Mouse (Mus musculus) adrenal gland, postnatal 4 days (tissue): Measurements from ENCODE around the gene 5031439G07Rik. TPM values are rescaled to one million over a fixed set of nuclear protein-coding genes. Genes with fewer than 3 reads are reported as not detected.
A peak's percentile ranks its signal among the peaks of the same experiment; 100 is the strongest.
"Not testable (repeated sequence)": the region's sequence is repeated elsewhere in the genome, so short reads cannot be mapped to it uniquely, and the experiment has no call there.

Experiments
- DNase-seq, 2 experiments: peaks; one replicate each; pipeline ENCODE4 v3.0.0; 2021 to 2022; ENCODE audit warnings: low spot score in 2 of 2, mixed read lengths in 2 of 2
- long read RNA-seq, 2 experiments: library from polyadenylated mRNA; stranded (forward); transcript quantifications; one replicate each; pipeline ENCODE4 v2.0.0; 2021
- total RNA-seq, 2 experiments: library from RNA; stranded (reverse); gene quantifications; 2 replicates each; pipeline ENCODE4 v1.2.3; 2021

Gene 5031439G07Rik
- total RNA-seq: 10 to 100 TPM; 40.4 to 44.4 TPM
- long read RNA-seq, experiment 1, full-length matches to known transcripts: 40 of 58 reads
- long read RNA-seq, experiment 1, partial matches to known transcripts: 10 of 58 reads
- long read RNA-seq, experiment 1, other reads (novel, unspliced or antisense): 8 of 58 reads
- long read RNA-seq, experiment 2, full-length matches to known transcripts: 63 of 81 reads
- long read RNA-seq, experiment 2, partial matches to known transcripts: 7 of 81 reads
- long read RNA-seq, experiment 2, other reads (novel, unspliced or antisense): 11 of 81 reads

DNA sequence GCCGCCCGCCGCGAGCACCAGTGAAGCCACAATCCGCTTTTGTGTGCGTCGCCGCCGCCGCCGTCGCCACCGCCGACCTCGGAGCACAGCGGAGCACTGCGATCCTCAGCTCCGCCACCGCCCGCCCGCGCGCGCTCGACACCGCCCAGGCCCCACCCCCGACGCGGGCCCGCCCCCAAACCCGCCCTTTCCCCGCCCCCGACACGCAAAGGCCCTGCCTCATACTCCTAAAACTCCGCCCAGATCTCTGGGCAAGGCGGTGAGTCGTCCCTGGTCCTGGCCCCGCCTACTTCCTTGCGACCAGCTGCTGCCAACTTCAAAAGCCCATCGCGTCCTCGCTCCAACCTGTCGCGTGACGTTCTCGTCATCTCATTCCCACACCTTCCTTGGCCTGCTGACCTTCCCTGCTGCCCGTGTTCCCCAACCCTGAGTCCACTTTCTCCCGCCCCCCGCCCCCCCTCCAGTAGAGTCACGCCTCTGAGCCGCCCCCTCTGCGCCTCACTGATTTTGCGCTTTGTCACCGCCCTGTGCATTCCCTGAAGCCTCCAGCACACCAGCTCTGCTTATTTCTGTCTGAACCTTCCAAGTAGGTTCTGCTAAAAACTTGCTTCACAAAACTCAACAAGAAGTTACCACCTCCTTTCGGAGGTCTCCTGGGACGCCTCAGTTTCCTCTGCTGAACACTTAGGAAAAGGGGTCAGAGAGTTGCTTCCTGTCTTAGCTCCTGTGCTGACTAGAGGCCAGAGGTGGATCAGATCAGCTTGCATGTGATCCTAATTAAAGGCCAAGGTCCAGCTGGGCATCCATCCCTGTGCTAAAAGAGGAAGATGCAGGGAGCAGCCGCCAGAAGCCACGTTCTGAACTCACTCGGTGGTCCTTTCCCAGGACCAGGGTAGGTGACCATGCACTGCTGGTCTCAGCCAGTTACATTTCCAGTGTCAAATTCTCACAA is at the start of gene 5031439G07Rik:
TSS of gene 5031439G07Rik (minus strand) at position 678 of the 952 bp plus-strand sequence.
- DNase-seq: peak; percentile 74 to 78

DNA sequence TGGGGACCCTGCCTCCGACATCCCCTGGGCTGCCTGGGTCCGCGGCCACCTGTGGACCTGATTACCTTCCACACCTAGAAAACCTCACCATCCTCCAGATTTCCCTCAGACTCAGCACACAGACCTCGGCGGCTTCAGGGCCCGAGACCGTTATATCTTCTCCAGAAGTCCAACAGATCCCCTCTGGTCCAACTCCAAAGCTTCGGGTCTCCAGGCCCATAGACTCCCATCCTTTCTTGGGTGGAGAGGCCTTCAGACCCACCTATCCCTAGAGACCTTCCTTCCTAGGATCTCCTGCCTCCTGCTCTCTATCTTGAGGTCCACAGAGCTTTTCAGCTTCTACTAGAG is 49.0 kb upstream of the 5031439G07Rik start:
- DNase-seq: no peak

DNA sequence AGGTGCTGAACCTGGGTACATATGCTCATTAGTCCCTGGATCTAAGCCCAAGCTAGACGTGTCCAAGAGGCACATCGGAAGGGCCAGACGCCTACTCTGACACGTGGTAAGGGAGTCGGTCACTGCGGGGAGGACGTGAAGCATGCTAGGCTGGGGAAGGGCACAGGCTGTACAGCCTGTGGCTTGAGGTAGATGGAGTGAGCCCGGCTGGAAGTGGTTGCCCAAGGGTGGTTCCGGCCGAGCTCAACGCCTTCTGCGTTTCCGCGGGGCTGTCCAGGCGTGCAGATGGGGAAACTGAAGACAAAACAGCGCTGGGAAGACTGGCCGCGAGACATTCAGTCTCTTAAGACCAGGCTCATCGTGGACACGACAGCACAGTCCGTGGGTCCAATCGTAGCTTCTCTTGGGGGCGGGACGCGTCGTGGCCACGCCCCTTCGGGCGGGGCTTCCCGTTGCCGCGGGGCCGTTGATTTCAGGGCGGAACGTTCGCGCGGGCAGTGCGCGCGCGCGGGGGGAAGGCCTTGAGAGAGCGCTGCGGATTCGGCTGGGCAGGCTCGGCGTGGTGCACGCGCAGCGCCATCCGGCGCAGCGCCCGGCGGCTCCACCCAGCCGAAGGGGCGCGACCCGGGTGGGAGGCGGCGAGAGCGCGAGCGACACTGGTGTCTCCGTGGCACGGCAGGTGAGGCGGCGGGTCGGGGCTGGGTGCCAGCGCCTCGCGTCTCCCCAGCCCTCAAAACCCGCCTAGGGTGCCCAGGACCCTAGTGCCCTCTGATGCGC is 48.4 kb upstream of the 5031439G07Rik start:
- peak; percentile 96 for DNase-seq

DNA sequence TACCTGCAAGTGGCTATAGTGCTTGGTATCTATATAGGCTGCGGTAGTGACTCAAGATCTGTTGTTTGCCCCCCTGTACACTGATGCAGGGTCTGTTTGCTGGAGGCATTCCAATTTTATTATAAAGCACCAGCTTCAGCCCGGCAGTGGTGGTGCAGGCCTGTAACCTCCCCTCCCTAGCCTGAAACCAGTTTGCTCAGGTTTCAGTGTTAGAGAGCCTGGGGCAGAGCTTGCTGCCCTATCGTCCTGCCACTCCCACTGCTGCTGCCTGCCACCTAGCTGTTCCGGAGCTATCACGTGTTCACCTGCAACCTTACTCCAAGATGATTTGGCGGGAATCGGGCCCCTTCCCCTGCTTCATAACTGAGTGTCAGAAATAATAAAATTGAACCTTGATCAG is 45.6 kb upstream of the 5031439G07Rik start:
- not testable (repeated sequence) for DNase-seq

DNA sequence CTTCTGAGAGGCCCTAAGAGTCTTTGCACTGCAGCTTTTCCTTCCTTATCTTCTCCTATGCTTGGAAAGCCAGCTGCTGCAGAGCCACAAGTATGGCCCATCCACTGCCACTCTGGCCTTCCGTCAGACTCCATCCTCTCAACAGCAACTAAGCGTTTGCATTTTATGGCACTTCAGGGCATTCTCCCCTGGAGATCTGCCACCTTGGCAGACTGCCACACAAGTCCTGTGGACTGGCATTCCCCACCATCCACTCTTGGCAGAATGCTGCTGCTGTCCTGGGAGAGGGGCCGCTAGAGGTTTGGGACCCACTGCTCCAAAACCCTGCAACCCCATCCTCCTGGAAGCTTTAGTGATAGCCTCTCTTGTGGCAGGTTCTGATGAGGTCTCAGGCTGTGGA is 43.5 kb upstream of the 5031439G07Rik start:
- no peak for DNase-seq

DNA sequence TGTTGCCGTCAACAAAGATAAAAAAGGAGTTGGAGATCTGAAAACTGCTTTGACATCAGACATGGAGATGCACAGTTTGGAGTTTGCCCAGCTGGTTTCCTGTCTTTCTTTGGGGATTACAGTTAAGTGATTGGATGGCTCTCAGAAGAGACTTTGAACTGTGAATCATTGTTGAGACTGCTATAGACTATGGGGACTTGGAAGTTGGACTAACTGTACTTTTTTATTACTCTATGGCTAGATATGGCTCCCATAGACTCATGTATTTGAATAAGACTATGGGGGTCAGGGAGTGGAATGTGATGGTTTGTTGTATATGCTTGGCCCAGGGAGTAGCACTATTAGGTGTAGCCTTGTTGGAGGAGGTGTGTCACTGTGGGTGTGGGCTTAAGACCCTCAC is 42.3 kb upstream of the 5031439G07Rik start:
- DNase-seq: not testable (repeated sequence)

DNA sequence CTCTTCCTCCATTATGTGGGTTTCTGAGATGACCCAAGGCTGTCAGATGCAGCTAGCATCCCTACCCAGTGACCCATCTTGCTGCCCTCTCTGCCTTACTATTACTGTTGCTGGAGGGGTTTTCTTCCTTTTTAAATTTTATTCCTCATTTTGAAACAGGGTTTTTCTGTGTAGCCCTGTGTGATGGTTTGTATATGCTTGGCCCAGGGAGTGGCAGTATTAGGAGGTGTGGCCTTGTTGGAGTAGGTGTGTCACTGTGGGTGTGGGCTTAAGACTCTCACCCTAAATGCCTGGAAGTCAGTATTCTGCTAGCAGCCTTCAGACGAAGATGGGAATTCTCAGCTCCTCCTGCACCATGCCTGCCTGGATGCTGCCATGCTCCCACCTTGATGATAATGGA is 40.3 kb upstream of the 5031439G07Rik start, which contains the start of gene Fam118a:
TSS of gene Fam118a (plus strand) at position 301 of the 400 bp plus-strand sequence.
- DNase-seq: not testable (repeated sequence)

DNA sequence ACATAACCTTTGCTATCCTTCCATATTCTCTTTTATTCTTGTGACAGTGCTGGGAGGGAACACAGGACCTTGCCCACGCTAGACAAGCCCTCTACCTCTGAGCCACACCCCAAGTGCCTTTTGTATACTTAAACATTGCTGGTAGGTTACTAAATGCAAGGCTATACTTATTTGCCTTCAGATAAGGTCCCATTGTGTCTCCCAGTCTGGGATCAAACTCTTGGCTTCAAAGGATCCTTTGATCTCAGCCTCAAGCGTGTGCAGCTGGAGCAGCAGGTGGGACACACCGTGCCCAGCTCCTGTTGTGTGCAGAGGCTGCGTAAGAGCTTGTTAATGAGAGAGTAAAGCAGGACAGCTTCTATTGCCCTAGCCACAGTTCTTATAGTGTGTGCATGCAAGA is 39.4 kb upstream of the 5031439G07Rik start:
- DNase-seq: no peak

DNA sequence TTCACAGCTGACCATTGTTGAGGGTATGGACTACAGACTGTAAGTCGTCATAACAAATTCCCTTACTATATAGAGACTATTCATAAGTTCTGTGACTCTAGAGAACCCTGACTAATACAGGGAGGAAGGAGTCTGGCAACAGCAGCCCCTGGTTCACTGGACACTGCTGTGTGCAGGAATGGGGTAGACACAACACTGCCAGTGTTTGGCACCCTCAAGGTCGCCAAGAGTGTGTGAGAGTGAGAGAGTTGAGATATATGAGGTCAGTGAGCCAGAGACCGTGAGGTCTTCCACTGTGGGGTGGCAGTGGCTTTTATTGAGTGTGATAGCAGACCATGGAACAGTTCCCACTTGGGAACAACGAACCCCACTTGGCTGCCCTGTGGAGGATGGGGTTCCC is 37.8 kb upstream of the 5031439G07Rik start:
- DNase-seq: no peak

DNA sequence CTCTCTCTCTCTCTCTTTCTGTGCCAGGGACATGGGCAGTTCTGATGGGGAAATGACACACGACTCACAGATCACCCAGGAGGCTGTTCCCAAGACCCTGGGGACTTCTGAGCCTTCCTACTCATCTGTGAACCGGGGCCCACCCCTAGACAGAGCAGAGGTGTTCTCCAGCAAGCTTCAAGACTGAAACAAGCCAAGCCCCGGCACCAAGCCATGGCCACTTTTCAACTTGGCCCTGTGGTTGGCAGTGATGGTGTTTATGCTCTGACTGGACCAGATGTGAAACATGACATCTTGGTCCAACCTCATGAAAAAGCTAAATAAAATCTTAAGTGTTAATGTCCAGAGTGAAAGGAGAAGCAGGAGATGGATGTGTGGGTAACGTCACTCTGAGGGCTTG is 33.9 kb upstream of the 5031439G07Rik start:
- no peak for DNase-seq

DNA sequence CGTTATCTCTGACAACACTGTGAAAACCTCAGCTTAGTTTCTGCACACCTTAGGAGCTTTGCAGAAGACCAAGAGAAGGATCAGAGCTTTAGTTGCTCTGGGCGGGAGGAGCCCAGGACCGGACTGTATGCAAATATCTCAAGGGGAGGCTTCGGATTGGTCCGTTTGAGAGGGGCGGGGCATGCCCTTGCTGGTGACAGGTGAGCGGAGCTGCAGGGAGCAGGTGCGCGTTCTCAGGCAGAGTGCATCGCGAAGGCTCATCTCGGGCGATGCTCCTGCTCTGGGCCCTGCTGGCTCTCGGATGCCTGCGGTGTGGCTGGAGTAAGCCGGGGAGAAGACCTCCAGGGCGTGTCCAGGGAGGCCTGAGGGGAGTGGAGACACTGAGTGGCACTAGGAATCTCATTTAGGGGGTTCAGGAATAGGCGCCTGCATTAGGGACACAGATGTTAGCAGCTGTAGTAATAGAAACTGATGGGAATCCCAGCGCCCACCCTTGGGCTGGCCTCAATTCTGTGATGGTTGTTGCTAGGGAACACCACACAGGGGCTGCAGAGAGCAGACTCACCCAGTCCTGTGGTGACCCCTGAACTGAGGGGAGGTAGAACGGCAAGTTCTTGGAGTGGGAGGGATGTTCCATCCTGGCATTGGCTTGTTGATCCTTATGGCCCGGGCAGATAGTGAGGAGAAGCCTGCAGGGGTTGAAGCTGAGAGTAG is 28.8 kb upstream of the 5031439G07Rik start, which contains the start of gene Upk3a:
TSS of gene Upk3a (plus strand) at position 191 of the 714 bp plus-strand sequence.
- no peak for DNase-seq

DNA sequence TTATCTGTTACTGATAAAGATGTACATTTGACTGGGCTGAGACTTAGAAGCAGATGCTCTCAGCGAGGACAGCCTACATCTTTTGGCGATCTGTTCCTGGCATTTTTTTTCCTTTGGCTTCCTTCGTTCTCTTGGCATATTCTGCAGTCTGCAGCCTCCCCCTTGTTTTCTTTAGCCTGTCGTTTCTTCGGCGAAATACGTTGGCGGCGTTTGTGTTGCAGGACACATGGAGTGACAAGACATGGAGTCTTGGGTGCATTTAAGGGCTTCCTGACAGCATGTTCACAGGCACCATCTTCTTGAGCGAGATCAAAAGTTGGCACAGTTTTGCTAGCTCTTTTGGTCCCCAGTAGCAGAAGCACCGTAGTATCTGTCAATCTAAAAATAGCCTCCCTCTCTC is 27.4 kb upstream of the 5031439G07Rik start:
- no peak for DNase-seq

DNA sequence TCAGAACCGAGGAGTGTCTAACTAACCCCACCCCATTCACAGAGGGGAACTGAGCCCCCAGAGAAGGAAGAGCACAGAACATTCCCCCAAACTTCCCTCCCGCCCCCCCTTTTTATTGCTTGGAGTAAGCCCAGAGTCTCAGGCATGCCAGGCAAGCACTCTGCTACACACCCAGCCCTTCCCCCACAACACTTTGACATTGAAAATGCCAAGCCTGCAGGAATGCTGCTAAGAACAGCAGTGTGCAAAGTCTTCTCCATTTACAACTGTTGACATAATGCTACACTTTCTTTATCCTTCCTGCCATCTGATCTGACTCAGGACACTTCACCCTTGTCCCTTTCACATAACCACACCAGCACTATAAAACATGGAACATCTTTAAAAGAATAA is 24.3 kb upstream of the 5031439G07Rik start:
- DNase-seq: no peak

DNA sequence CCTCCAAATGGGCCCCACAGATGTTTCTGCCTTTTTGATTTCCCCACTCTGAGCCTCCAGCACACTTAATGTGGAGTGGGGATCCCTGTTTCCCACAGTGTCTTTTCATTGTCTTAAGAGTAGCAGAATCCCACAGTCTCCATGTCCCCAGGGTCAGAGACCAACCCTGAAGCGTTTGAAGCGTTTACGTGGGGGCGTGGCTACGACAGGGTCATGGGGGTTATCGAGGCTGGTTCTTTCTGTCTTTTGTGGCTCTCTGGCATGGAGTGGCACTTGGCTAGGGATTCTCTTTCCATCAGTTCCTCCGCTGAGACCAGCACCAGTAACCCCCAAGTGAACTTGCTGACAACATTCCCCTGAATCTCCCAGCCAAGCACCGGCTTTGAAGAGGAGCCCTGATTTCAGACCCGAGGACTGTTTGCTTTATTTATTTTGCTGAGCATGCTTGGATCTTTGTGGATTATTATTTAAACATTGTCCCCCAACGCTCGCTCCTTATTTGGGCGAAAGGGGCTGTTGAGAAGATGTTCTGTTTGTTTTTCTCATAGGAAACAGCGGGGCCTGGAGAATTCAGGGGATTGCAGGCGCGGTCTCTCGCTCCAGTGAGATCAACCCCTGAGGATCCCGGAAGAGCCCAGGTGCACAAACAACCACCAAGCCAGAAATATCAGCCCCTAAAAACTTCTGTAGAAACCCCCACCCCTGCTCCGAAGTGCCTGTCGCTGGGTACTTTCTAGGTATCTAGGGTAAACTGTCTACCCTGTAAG is 23.7 kb upstream of the 5031439G07Rik start:
- no peak for DNase-seq

DNA sequence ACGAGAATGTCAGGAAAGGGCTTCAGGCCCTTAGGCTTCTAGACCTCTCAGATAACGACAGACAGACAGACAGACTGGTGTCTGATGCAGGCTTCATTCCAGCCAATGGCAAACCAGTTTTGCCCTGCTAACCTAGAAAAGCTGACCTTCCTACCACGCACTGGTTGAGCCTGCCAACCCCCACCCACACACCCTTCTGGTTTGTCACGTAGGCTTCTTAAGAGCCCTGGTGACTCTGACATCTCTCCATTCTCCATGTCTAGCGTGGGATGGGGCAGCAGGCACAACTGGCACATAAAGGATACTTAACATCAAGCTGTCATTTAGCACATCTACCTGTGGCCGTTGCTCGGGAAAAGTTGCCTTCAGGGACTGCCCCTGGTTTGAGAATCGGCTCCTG is 21.3 kb upstream of the 5031439G07Rik start:
- DNase-seq: no peak

DNA sequence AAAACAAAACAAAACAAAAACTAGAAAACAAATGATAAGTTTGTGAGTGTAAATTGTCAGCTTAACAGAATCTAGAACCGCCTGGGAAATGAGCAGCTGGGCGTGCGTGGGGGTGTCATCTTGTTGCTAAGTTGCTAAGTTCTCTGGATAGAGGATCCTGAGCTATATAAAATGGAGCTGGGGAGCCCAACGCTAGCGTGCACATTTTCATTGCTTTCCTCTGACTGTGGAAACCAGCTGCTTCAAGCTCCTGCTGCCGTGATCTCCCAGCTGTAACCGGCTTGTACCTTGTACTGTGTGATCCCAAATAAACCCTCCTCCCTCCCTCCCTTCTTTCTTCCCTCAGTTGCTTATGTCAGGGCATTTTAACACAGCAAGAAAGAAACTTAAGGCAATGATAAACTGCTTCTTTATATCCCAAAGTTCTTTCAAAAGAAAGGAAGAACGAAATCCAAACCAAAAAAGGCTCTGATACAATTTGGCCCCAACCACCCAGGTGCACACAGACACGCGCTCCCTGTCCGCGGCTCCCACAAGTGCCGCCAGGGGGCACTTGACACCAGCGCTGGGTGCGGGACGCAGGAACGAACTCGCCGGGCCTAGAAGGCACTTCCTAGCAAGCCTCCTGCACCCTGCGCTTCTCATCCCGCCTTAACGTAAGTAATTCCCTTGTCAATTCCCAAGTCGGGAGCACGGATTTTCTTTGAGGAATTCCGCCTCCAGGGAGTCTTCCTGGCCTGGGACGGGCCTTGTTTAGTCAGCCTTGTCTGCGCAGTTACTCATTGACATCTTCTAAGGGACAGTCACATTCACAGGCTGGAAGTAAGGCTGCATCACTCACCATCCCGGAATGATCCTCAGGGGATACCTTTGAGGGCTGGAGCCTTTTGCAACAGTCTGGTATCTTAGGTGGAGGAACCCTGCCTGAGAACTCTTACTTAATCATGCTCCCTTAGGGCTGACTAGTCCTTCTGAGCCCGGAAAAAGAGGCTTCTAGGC is 12.9 kb upstream of the 5031439G07Rik start:
- peak; percentile 47 to 66 for DNase-seq

DNA sequence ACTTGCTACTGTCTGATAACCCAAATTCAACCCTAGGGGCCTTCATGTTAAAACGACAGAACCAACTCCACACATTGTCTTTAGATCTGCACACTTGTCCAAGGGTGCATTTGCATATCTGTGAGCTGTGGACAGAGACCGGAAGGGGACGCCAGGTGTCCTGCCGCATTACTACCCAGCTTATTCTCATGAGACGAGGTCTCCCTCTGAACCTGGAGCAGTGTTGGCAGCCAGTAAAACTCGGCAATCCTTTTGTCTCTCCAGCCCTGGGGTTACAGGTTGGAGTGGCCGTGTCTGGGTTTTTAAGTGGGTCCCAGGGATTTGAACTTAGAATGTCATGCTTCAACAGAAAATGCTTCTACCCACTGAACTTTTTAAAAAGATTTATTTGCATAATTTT is 11.6 kb upstream of the 5031439G07Rik start:
- no peak for DNase-seq

DNA sequence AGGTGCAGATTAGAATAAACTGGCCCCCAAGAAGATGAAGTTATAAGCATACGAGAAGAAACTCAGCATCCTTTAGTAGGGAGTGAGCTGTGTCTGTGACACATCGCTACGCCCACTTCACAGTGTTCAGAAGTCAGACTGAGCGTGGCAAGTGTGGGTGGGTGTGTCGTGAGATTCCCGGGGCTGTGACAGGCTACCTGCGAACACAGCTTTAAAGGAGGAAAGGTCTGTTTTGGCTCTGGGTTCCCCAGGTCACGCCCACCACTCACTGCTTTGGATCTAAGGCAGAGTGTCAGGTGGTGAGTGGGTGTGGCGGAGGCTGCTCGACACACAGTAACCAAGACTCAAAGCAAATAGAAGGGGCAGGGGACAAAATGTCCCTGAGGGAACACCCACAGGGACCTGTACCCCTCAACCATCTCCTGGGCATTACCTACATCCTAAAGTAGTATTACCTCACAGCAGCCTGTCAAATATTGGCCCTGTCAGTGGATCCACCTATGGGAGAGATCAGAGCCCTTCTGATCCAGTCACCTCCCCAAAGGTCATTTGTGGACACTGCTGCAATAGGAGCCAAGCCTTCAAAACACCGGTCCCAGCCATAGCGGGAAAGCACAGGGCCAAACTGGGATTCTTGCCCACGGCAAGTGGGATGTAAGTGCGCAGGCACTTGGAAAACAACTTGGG is 9.6 kb upstream of the 5031439G07Rik start:
- no peak for DNase-seq
